Mouse (Mus musculus) liver, adult 2 months (tissue): ENCODE measurements at regions not wholly inside any gene's neighbourhood (a gene's known extent, or its start where the extent isn't known, plus 50 kb on each side); places are given as distances from the start of the nearest gene placed in this dataset.

ENCODE experiments used
- DNase-seq: peaks from one replicate; pipeline ENCODE4 v3.0.0-alpha.2; 2011; ENCODE audit warnings: low read depth, low spot score; ENCODE audit errors: extremely low read depth
- H3K27ac ChIP-seq: fragments of 200-500 bp; replicated peaks from 2 replicates; pipeline ENCODE4 v1.5.1; 2012; ENCODE audit warnings: low read depth, mild to moderate bottlenecking, control low read depth, inconsistent platforms, low read length; ENCODE audit not compliant: insufficient read depth
- H3K27me3 ChIP-seq: fragments of 200-500 bp; 2 replicates; pipeline ENCODE4 v1.6.1; 2012; ENCODE audit warnings: mild to moderate bottlenecking, moderate library complexity, low read length, inconsistent platforms; ENCODE audit not compliant: control insufficient read depth, insufficient read depth
- H3K36me3 ChIP-seq: fragments of 200-500 bp; 2 replicates; pipeline ENCODE4 v1.6.1; 2012; ENCODE audit warnings: low read length, inconsistent platforms; ENCODE audit not compliant: control insufficient read depth, insufficient read depth
- H3K4me1 ChIP-seq: fragments of 200-500 bp; 2 replicates; pipeline ENCODE4 v1.6.1; 2011; ENCODE audit warnings: low read length; ENCODE audit not compliant: control insufficient read depth, insufficient read depth
- H3K4me3 ChIP-seq: fragments of 200-500 bp; 2 replicates; pipeline ENCODE4 v1.5.1; 2011; ENCODE audit warnings: low read depth, mild to moderate bottlenecking, control low read depth, low read length, moderate library complexity; ENCODE audit not compliant: insufficient read depth
- H3K79me2 ChIP-seq: fragments of 200-500 bp; 2 replicates; pipeline ENCODE4 v1.6.1; 2012; ENCODE audit warnings: inconsistent platforms, mild to moderate bottlenecking, low read length, moderate library complexity; ENCODE audit not compliant: control insufficient read depth, insufficient read depth
- H3K9ac ChIP-seq: fragments of 200-500 bp; 2 replicates; pipeline ENCODE4 v1.6.1; 2012; ENCODE audit warnings: low read depth, mild to moderate bottlenecking, control low read depth, inconsistent platforms, low read length
- CTCF ChIP-seq: fragments of 200-500 bp; IDR thresholded peaks from 2 replicates; pipeline ENCODE4 v1.5.1; 2011; ENCODE audit warnings: low read depth, low read length, control low read depth
- POLR2A ChIP-seq: fragments of 200-500 bp; IDR thresholded peaks from 2 replicates; pipeline ENCODE4 v1.6.1; 2011; ENCODE audit warnings: low read length, control low read depth; ENCODE audit not compliant: insufficient read depth; ENCODE audit errors: extremely low read depth
- WGBS: fragments of 180-500 bp; shearing (Covaris S2); methylation state at CpG from one replicate; pipeline ENCODE4 v1.1.7; 2018; 5-methylcytosine and 5-hydroxymethylcytosine counted together

GRCm38 (mm10) chr2:168352626-168353025, 71.1 kb upstream of the Kcng1 start:
- WGBS: 72% methylated on average over 5 of the region's 5 CpGs
- H3K4me3 ChIP-seq: no peak overlapping the region
- TF ChIP-seq CTCF: no peak
- no peak for TF ChIP-seq POLR2A
- no peaks in the 10 kb centered on the region for H3K36me3 ChIP-seq
- no peaks in the 10 kb centered on the region for H3K79me2 ChIP-seq
- no peak overlapping the region for H3K9ac ChIP-seq
- H3K27ac ChIP-seq: no peak overlapping the region
- DNase-seq: no peak
- no peaks in the 10 kb centered on the region for H3K27me3 ChIP-seq
- no peaks in the 10 kb centered on the region for H3K4me1 ChIP-seq

GRCm38 (mm10) chr2:168352194-168352593, 70.7 kb upstream of the Kcng1 start:
- WGBS: 59% methylated on average over 3 of the region's 3 CpGs
- Histone ChIP-seq H3K9ac (no peak overlapping the region), H3K4me1 (no peaks in the 10 kb centered on the region), H3K79me2 (no peaks in the 10 kb centered on the region), H3K27ac (no peak overlapping the region), H3K36me3 (no peaks in the 10 kb centered on the region), H3K4me3 (no peak overlapping the region), H3K27me3 (no peaks in the 10 kb centered on the region)
- TF ChIP-seq CTCF: no peak
- no peak for TF ChIP-seq POLR2A
- no peak for DNase-seq

GRCm38 (mm10) chr2:168345384-168345783, 63.8 kb upstream of the Kcng1 start:
- TF ChIP-seq POLR2A: no peak
- TF ChIP-seq CTCF: no peak
- no peaks in the 10 kb centered on the region for H3K4me1 ChIP-seq
- 81% methylated on average over 5 of the region's 5 CpGs for WGBS

GRCm38 (mm10) chr2:168343705-168344104, 62.2 kb upstream of the Kcng1 start:
- H3K36me3 ChIP-seq: no peaks in the 10 kb centered on the region
- no peak for TF ChIP-seq POLR2A
- no peak for TF ChIP-seq CTCF
- H3K9ac ChIP-seq: no peak overlapping the region
- no peak overlapping the region for H3K27ac ChIP-seq
- H3K4me1 ChIP-seq: no peaks in the 10 kb centered on the region
- H3K27me3 ChIP-seq: no peaks in the 10 kb centered on the region
- DNase-seq: no peak
- no peak overlapping the region for H3K4me3 ChIP-seq
- H3K79me2 ChIP-seq: no peaks in the 10 kb centered on the region
- WGBS: 61% methylated on average over 7 of the region's 7 CpGs

More at GRCm38 (mm10) chr2:168345384-168345783, 63.8 kb upstream of the Kcng1 start:
- Histone ChIP-seq H3K27ac (no peak overlapping the region), H3K4me3 (no peak overlapping the region), H3K79me2 (no peaks in the 10 kb centered on the region), H3K27me3 (no peaks in the 10 kb centered on the region), H3K9ac (no peak overlapping the region), H3K36me3 (no peaks in the 10 kb centered on the region)
- no peak for DNase-seq

- Histone ChIP-seq H3K36me3 (no peaks in the 10 kb centered on the region), H3K27ac (no peak overlapping the region), H3K79me2 (no peaks in the 10 kb centered on the region), H3K4me3 (no peak overlapping the region), H3K9ac (no peak overlapping the region), H3K27me3 (no peaks in the 10 kb centered on the region), H3K4me1 (no peaks in the 10 kb centered on the region)
- no peak for DNase-seq
- WGBS: 83% methylated on average over 6 of the region's 6 CpGs
- TF ChIP-seq POLR2A (no peak), CTCF (no peak)
Observed at GRCm38 (mm10) chr2:168338819-168339218, 57.3 kb upstream of the Kcng1 start.

GRCm38 (mm10) chr2:168338382-168338781, 56.8 kb upstream of the Kcng1 start:
- Histone ChIP-seq H3K27ac (no peak overlapping the region), H3K9ac (no peak overlapping the region), H3K4me1 (no peaks in the 10 kb centered on the region), H3K27me3 (no peaks in the 10 kb centered on the region), H3K79me2 (no peaks in the 10 kb centered on the region), H3K4me3 (no peak overlapping the region), H3K36me3 (no peaks in the 10 kb centered on the region)
- TF ChIP-seq POLR2A (no peak), CTCF (no peak)
- DNase-seq: no peak
- WGBS: 91% methylated on average over 4 of the region's 4 CpGs
